Mouse (Mus musculus): ENCODE results near the gene Cartpt. TPM values are rescaled to one million over a fixed set of nuclear protein-coding genes. Genes with fewer than 3 reads are reported as not detected.
"Not testable (repeated sequence)": the region's sequence is repeated elsewhere in the genome, so short reads cannot be mapped to it uniquely, and the experiment has no call there.

The Cartpt gene
- not detected in 2 replicates for total RNA-seq (2017)

GRCm38 (mm10) chr13:99900965-99901364 is at the start of gene Cartpt:
Cartpt (minus strand) TSS chr13:99901091.
- ATAC-seq (replicated peaks in 1 of 2; ENCODE audit: insufficient read depth in 1 of 2, low FRiP score in 2 of 2, low TSS enrichment in 1 of 2, low read depth in 1 of 2, poor library complexity in 2 of 2, severe bottlenecking in 2 of 2): no peak

GRCm38 (mm10) chr13:99947417-99947816 is 46.5 kb upstream of the Cartpt start:
- ATAC-seq (replicated peaks in 1 of 2; ENCODE audit: insufficient read depth in 1 of 2, low FRiP score in 2 of 2, low TSS enrichment in 1 of 2, low read depth in 1 of 2, poor library complexity in 2 of 2, severe bottlenecking in 2 of 2): no peak

- ATAC-seq (replicated peaks in 1 of 2; ENCODE audit: insufficient read depth in 1 of 2, low FRiP score in 2 of 2, low TSS enrichment in 1 of 2, low read depth in 1 of 2, poor library complexity in 2 of 2, severe bottlenecking in 2 of 2): no peak
Measured at GRCm38 (mm10) chr13:99943525-99943924, 42.6 kb upstream of the Cartpt start.

GRCm38 (mm10) chr13:99940601-99941000 is 39.7 kb upstream of the Cartpt start:
- no peak for ATAC-seq (replicated peaks in 1 of 2; ENCODE audit: insufficient read depth in 1 of 2, low FRiP score in 2 of 2, low TSS enrichment in 1 of 2, low read depth in 1 of 2, poor library complexity in 2 of 2, severe bottlenecking in 2 of 2)

- peak; percentile 90 to 94 for ATAC-seq (replicated peaks in 1 of 2; ENCODE audit: insufficient read depth in 1 of 2, low FRiP score in 2 of 2, low TSS enrichment in 1 of 2, low read depth in 1 of 2, poor library complexity in 2 of 2, severe bottlenecking in 2 of 2)
Measured at GRCm38 (mm10) chr13:99939320-99939671, 38.4 kb upstream of the Cartpt start.

- ATAC-seq (replicated peaks in 1 of 2; ENCODE audit: insufficient read depth in 1 of 2, low FRiP score in 2 of 2, low TSS enrichment in 1 of 2, low read depth in 1 of 2, poor library complexity in 2 of 2, severe bottlenecking in 2 of 2): peak; percentile 34 to 58
Measured at GRCm38 (mm10) chr13:99938606-99939319, 37.9 kb upstream of the Cartpt start.

GRCm38 (mm10) chr13:99937741-99938140 is 36.9 kb upstream of the Cartpt start:
- ATAC-seq (replicated peaks in 1 of 2; ENCODE audit: insufficient read depth in 1 of 2, low FRiP score in 2 of 2, low TSS enrichment in 1 of 2, low read depth in 1 of 2, poor library complexity in 2 of 2, severe bottlenecking in 2 of 2): no peak

- ATAC-seq (replicated peaks in 1 of 2; ENCODE audit: insufficient read depth in 1 of 2, low FRiP score in 2 of 2, low TSS enrichment in 1 of 2, low read depth in 1 of 2, poor library complexity in 2 of 2, severe bottlenecking in 2 of 2): peak; percentile 76 to 92
Measured at GRCm38 (mm10) chr13:99932406-99932805, 31.5 kb upstream of the Cartpt start.

GRCm38 (mm10) chr13:99931502-99931901 is 30.6 kb upstream of the Cartpt start:
- ATAC-seq (replicated peaks in 1 of 2; ENCODE audit: insufficient read depth in 1 of 2, low FRiP score in 2 of 2, low TSS enrichment in 1 of 2, low read depth in 1 of 2, poor library complexity in 2 of 2, severe bottlenecking in 2 of 2): no peak

- no peak for ATAC-seq (replicated peaks in 1 of 2; ENCODE audit: insufficient read depth in 1 of 2, low FRiP score in 2 of 2, low TSS enrichment in 1 of 2, low read depth in 1 of 2, poor library complexity in 2 of 2, severe bottlenecking in 2 of 2)
Measured at GRCm38 (mm10) chr13:99926249-99926648, 25.4 kb upstream of the Cartpt start.

GRCm38 (mm10) chr13:99915632-99916031 is 14.7 kb upstream of the Cartpt start:
- no peak for ATAC-seq (replicated peaks in 1 of 2; ENCODE audit: insufficient read depth in 1 of 2, low FRiP score in 2 of 2, low TSS enrichment in 1 of 2, low read depth in 1 of 2, poor library complexity in 2 of 2, severe bottlenecking in 2 of 2)

GRCm38 (mm10) chr13:99900557-99900892 is 366 bp downstream of the Cartpt start:
- peak; percentile 81 to 82 for ATAC-seq (replicated peaks in 1 of 2; ENCODE audit: insufficient read depth in 1 of 2, low FRiP score in 2 of 2, low TSS enrichment in 1 of 2, low read depth in 1 of 2, poor library complexity in 2 of 2, severe bottlenecking in 2 of 2)

GRCm38 (mm10) chr13:99899670-99900556 is 978 bp downstream of the Cartpt start:
- no peak for ATAC-seq (replicated peaks in 1 of 2; ENCODE audit: insufficient read depth in 1 of 2, low FRiP score in 2 of 2, low TSS enrichment in 1 of 2, low read depth in 1 of 2, poor library complexity in 2 of 2, severe bottlenecking in 2 of 2)

- no peak for ATAC-seq (replicated peaks in 1 of 2; ENCODE audit: insufficient read depth in 1 of 2, low FRiP score in 2 of 2, low TSS enrichment in 1 of 2, low read depth in 1 of 2, poor library complexity in 2 of 2, severe bottlenecking in 2 of 2)
Measured at GRCm38 (mm10) chr13:99898816-99899215, 2.1 kb downstream of the Cartpt start.

- no peak for ATAC-seq (replicated peaks in 1 of 2; ENCODE audit: insufficient read depth in 1 of 2, low FRiP score in 2 of 2, low TSS enrichment in 1 of 2, low read depth in 1 of 2, poor library complexity in 2 of 2, severe bottlenecking in 2 of 2)
Measured at GRCm38 (mm10) chr13:99885636-99886035, 15.3 kb downstream of the Cartpt start.

GRCm38 (mm10) chr13:99881774-99882173 is 19.1 kb downstream of the Cartpt start:
- not testable (repeated sequence) for ATAC-seq (replicated peaks in 1 of 2; ENCODE audit: insufficient read depth in 1 of 2, low FRiP score in 2 of 2, low TSS enrichment in 1 of 2, low read depth in 1 of 2, poor library complexity in 2 of 2, severe bottlenecking in 2 of 2)

GRCm38 (mm10) chr13:99879696-99880095 is 21.2 kb downstream of the Cartpt start:
- ATAC-seq (replicated peaks in 1 of 2; ENCODE audit: insufficient read depth in 1 of 2, low FRiP score in 2 of 2, low TSS enrichment in 1 of 2, low read depth in 1 of 2, poor library complexity in 2 of 2, severe bottlenecking in 2 of 2): no peak

- no peak for ATAC-seq (replicated peaks in 1 of 2; ENCODE audit: insufficient read depth in 1 of 2, low FRiP score in 2 of 2, low TSS enrichment in 1 of 2, low read depth in 1 of 2, poor library complexity in 2 of 2, severe bottlenecking in 2 of 2)
Measured at GRCm38 (mm10) chr13:99872059-99872458, 28.8 kb downstream of the Cartpt start.

Data from hematopoietic stem cell, adult 5-6 weeks (primary cell).